Mouse (Mus musculus) retina, adult 2 months (tissue): ENCODE results near the gene Mstn.

Source experiments
- DNase-seq: peaks from one replicate; pipeline ENCODE4 v3.0.0-alpha.2; 2012; ENCODE audit warnings: low read depth, low spot score

The Mstn gene

GRCm38 (mm10) chr1:53110561-53110960, 49.1 kb downstream of the Mstn start:
- DNase-seq, result no peak
